Mouse (Mus musculus): ENCODE data around the gene Zglp1.
A peak's percentile ranks its signal among the peaks of the same experiment; 100 is the strongest.
"Not testable (repeated sequence)": the region's sequence is repeated elsewhere in the genome, so short reads cannot be mapped to it uniquely, and the experiment has no call there.

Zglp1 gene

GRCm38 (mm10) chr9:21072641-21073040 lies 5.7 kb upstream of the Zglp1 start:
- no peak for DNase-seq (ENCODE audit: low spot score in 2 of 2)

- peak; percentile 70 to 84 for DNase-seq (ENCODE audit: low spot score in 2 of 2)
These were observed 4.0 kb downstream of the Zglp1 start for GRCm38 (mm10) chr9:21062928-21063327.

DNA sequence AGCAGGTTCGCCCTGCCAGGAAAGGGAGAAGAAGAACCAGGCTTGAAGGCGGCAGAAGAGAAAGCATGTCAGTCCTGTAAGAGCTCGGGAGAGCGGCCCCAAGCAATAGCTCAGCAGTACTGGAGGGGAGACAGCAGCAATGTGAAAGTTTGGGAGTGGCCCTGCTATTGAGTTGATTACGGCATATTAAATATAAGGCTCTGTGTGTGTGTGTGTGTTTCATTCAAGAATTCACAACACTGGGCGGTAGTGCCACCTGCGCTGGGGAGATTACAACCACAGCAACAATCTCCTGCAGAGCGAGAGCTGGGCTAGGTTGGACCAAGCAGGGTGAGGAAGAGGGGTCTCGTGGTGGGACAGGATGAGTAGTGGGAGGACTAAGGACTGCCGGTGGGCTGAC lies 15.3 kb downstream of the Zglp1 start:
- DNase-seq (ENCODE audit: low spot score in 2 of 2), result no peak

DNA sequence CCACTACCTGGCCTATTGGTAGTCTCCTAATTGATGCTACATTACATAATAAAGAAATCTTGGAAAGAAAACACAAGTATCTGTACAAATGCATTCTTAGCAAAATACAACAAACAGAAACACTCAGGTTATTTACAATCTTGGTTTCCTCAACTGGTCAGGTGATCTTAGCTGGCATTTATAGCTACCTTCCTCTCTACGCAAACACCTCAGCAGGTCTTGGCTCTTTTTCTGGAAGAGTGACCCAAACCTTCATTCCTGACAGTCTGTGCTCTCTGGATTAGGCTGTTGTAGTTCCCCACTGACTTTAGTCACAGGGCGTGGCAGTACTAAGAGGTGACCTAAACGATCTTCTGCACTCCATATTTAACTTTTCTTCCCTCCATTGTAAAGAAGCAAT lies 21.7 kb downstream of the Zglp1 start:
- no peak for DNase-seq (ENCODE audit: low spot score in 2 of 2)

- not testable (repeated sequence) for DNase-seq (ENCODE audit: low spot score in 2 of 2)
These were observed 22.1 kb downstream of the Zglp1 start for GRCm38 (mm10) chr9:21044785-21045184.

- no peak for DNase-seq (ENCODE audit: low spot score in 2 of 2)
These were observed 23.3 kb downstream of the Zglp1 start for GRCm38 (mm10) chr9:21043563-21043962.

- peak; percentile 78 to 89 for DNase-seq (ENCODE audit: low spot score in 2 of 2)
These were observed 25.6 kb downstream of the Zglp1 start for GRCm38 (mm10) chr9:21041308-21041707.

DNA sequence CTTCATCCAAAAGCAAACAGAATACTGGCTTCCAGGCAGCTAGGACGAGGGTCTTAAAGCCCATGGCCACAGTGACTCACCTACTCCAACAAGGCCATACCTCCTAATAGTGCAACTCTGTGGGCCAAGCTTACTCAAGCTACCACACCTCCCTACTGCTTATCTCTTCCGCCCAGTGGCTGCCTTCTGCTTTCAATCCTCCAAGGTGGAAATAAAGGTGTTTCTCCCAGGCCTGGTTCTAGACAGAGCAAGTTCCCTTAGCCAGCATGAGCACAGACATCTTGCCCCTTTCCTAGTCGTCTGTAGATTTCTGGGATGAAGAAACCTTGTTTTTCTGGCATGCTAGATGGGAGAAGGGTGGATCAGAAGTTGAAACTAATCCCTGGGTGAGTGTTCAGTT lies 27.1 kb downstream of the Zglp1 start:
- no peak for DNase-seq (ENCODE audit: low spot score in 2 of 2)

DNA sequence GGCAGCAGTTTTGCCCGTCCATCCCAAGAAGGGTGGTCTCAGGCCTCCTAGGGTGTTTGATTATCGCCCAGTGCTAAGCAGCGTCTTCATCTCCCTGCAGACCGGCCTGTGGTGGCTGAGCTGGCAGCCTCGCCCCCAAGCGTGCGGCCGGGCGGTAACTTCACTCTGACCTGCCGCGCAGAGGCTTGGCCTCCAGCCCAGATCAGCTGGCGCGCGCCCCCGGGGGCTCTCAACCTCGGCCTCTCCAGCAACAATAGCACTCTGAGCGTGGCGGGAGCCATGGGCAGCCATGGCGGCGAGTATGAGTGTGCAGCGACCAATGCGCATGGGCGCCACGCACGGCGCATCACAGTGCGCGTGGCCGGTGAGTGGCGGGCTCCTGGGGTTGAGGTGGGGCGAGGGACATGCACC lies 29.4 kb downstream of the Zglp1 start:
- peak; percentile 65 to 70 for DNase-seq (ENCODE audit: low spot score in 2 of 2)

GRCm38 (mm10) chr9:21036666-21037065 lies 30.2 kb downstream of the Zglp1 start:
- no peak for DNase-seq (ENCODE audit: low spot score in 2 of 2)

- DNase-seq (ENCODE audit: low spot score in 2 of 2), result no peak
These were observed 30.7 kb downstream of the Zglp1 start for GRCm38 (mm10) chr9:21036161-21036560.

GRCm38 (mm10) chr9:21035586-21035985 lies 31.3 kb downstream of the Zglp1 start:
- DNase-seq (ENCODE audit: low spot score in 2 of 2), result no peak

- DNase-seq (ENCODE audit: low spot score in 2 of 2), result no peak
These were observed 32.3 kb downstream of the Zglp1 start for GRCm38 (mm10) chr9:21034481-21035085.

DNA sequence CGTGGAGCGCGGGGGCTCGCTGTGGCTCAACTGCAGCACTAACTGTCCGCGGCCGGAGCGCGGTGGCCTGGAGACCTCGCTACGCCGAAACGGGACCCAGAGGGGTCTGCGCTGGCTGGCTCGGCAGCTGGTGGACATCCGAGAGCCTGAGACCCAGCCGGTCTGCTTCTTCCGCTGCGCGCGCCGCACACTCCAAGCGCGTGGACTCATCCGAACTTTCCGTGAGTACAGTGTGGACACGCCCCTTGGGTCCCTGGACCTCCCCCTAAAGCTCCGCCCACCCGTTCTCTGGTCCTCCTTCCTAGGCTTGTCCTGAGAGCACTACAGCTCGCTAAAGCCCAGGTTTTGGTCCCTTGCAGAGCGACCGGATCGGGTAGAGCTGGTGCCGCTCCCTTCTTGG lies 33.8 kb downstream of the Zglp1 start:
- peak; percentile 78 to 82 for DNase-seq (ENCODE audit: low spot score in 2 of 2)

- DNase-seq (ENCODE audit: low spot score in 2 of 2), result no peak
These were observed 34.4 kb downstream of the Zglp1 start for GRCm38 (mm10) chr9:21032491-21032890.

GRCm38 (mm10) chr9:21031896-21032351 lies 35.0 kb downstream of the Zglp1 start, which contains the start of gene Icam5:
TSS of gene Icam5 (plus strand) at chr9:21032073.
- DNase-seq (ENCODE audit: low spot score in 2 of 2), result peak; percentile 92 to 93

DNA sequence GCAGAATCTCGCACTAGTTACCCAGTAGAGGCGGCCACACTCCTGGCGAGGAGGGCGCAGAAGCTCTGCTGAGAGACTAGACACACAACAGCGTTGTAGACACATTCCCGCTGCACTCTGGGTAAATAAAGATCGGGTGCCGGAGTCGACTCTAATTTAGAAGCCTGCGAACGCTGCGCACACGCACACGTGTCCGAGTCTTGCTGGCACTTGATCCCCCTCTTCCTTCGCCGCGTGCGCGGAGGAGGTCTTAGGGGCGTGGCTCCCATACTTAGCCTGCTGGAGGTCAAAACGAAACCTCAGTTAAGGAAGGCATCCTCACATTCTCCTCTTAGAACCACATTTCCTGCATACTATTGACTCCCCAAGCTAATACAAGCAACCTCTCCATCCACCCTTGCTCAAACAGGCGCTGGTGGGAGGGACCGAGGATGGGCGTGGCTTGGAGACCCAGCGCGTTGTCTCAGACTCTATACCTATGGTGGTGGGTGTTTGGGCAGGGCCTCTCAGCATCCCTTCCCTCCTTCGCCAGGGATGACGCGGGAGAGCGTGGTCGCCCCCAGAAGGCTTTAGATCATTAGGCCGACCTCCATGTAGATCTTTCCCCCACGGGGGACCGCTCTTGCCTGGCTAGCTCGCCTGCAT lies 35.5 kb downstream of the Zglp1 start:
- peak; percentile 87 to 92 for DNase-seq (ENCODE audit: low spot score in 2 of 2)

DNA sequence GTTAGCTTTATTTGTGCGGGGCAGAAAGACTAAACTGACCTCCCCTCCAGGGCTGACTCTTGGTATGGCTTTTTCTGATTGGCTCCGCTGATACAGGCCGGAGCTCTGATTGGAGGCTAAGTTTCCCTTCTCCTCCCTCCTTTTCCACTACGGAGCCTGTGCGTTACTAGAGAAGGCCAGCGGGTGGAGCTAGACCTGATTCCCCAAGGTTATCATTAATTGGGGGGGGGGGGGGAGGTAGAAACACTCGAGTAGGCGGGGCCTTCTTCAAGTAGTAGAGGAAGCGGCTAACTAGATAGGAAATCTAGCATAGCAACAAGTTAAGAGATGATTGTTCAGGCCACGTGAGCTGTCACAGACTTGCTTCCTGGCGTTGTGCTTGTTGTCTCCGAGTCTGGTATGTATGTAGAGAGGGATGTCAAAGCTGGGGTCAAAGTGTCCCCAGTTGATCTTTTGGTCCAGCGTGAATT lies 36.1 kb downstream of the Zglp1 start:
- peak; percentile 91 to 92 for DNase-seq (ENCODE audit: low spot score in 2 of 2)

DNA sequence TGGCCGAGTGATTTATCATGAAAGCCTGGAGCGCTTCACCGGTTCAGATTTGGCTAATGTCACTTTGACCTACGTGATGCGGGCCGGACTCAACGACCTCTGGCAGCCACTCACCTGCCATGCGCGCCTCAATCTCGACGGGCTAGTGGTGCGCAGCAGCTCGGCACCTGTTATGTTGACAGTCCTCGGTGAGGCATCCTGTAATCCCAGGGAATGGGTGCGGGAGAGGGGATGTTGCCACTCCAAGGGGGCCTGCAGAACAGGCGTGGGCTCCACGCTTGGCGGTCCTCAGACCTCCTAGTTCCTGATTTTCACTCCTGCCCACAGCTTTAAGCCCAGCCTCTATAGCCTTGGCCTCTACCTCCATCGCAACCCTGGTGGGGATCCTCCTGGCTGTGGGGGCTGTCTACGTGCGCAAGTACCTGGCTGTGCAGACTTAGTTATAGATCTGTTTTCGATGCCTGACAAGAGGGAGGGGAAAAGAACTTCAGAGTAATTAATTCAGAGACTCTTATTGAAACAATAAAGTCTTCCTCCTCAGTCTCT lies 36.8 kb downstream of the Zglp1 start:
- DNase-seq (ENCODE audit: low spot score in 2 of 2), result no peak

- peak; percentile 81 to 85 for DNase-seq (ENCODE audit: low spot score in 2 of 2)
These were observed 37.4 kb downstream of the Zglp1 start, which contains the start of gene Icam4 for GRCm38 (mm10) chr9:21029291-21030054. TSS of gene Icam4 (plus strand) at chr9:21029373.

- no peak for DNase-seq (ENCODE audit: low spot score in 2 of 2)
These were observed 38.3 kb downstream of the Zglp1 start for GRCm38 (mm10) chr9:21028560-21029110.

DNA sequence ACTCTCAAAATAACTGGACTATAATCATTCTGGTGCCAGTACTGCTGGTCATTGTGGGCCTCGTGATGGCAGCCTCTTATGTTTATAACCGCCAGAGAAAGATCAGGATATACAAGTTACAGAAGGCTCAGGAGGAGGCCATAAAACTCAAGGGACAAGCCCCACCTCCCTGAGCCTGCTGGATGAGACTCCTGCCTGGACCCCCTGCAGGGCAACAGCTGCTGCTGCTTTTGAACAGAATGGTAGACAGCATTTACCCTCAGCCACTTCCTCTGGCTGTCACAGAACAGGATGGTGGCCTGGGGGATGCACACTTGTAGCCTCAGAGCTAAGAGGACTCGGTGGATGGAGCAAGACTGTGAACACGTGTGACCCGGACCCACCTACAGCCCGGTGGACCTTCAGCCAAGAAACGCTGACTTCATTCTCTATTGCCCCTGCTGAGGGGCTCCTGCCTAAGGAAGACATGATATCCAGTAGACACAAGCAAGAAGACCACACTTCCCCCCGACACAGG lies 39.1 kb downstream of the Zglp1 start:
- DNase-seq (ENCODE audit: low spot score in 2 of 2), result no peak
